7 mouse cellular contexts compared by ENCODE assay signal in the genomic region with DNA sequence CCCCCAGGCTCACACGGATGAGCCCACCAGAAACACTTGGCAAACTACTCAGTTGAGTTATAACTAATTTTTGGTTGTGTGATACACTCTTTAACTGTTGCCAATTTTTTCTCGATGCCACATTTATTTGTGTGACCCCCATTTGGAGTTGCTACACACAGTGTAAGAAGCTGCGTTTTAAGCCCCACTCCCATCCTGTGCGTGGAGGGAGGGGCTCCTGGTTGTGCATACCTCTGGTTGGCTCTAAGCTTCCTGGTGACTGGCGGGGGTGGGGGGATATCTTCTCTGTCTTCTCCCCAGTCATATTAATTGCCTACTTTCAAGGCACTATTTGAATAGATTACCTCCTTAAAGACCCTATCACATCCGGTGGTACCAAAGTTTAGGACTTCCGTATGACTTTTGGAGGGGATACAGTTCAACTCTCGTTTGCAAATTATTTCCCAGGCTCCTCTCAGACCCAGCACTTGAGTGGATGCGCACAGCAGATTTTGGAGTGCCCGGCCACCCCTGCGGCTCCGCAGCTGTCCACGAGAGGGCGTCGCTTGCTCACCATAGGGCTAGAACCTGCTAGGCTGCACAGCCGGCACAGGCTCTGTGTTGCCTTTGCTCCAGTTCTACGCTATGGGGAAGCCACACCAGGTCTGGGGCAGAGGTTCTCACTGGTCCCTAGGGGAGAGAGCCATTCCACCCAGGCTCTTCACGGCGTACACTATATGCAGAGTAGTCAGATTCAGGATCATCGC.
DNase-seq lines count a peak whose midpoint lies in the region; ATAC-seq lines count a peak whose summit lies in the region.

No protein-coding gene starts in this region.

- H3K9ac ChIP-seq in embryonic facial prominence, embryonic 12.5 days: peak overlapping the region; percentile 15; the same call in 1 of the 2 replicates
- no peak overlapping the region for H3K9ac ChIP-seq in limb, embryonic 13.5 days
- no peak overlapping the region for H3K9ac ChIP-seq in midbrain, embryonic 16.5 days (ENCODE audit: low read depth, low read length)

- no peaks in the 10 kb centered on the region for H3K9me3 ChIP-seq in embryonic facial prominence, embryonic 12.5 days
- no peaks in the 10 kb centered on the region for H3K9me3 ChIP-seq in limb, embryonic 13.5 days
- H3K9me3 ChIP-seq in midbrain, embryonic 16.5 days (replicated peaks; ENCODE audit: control insufficient read depth, low read length, poor library complexity, severe bottlenecking): no peaks in the 10 kb centered on the region

- peak; percentile 91 for DNase-seq in adrenal gland, postnatal 25 days
- DNase-seq in heart, adult 8-10 months (ENCODE audit: low spot score): peak; percentile 80
- peak; percentile 76 for DNase-seq in kidney, adult 9 months
- DNase-seq in spleen, postnatal 4 days (ENCODE audit: low spot score in 2 of 2): peak; percentile 73 to 90

- H3K27ac ChIP-seq in embryonic facial prominence, embryonic 12.5 days: no peak overlapping the region
- H3K27ac ChIP-seq in limb, embryonic 13.5 days: no peak overlapping the region
- no peak overlapping the region for H3K27ac ChIP-seq in midbrain, embryonic 16.5 days (ENCODE audit: low read length)

- 9% methylated on average over 20 of the region's 20 CpGs for WGBS in embryonic facial prominence, embryonic 12.5 days
- 12% methylated on average over 20 of the region's 20 CpGs for WGBS in limb, embryonic 13.5 days
- WGBS in midbrain, embryonic 16.5 days: 10% methylated on average over 20 of the region's 20 CpGs

- no peaks in the 10 kb centered on the region for H3K36me3 ChIP-seq in embryonic facial prominence, embryonic 12.5 days
- H3K36me3 ChIP-seq in limb, embryonic 13.5 days: no peaks in the 10 kb centered on the region
- H3K36me3 ChIP-seq in midbrain, embryonic 16.5 days (ENCODE audit: control insufficient read depth, insufficient read depth, low read length): no peaks in the 10 kb centered on the region

- H3K4me2 ChIP-seq in embryonic facial prominence, embryonic 12.5 days (replicated peaks): peak overlapping the region; percentile 30
- peak overlapping the region; percentile 25 for H3K4me2 ChIP-seq in limb, embryonic 13.5 days (replicated peaks)
- peak overlapping the region; percentile 20; the same call in 1 of the 2 replicates for H3K4me2 ChIP-seq in midbrain, embryonic 16.5 days (ENCODE audit: low read length)

- no peaks in the 10 kb centered on the region for H3K27me3 ChIP-seq in embryonic facial prominence, embryonic 12.5 days
- H3K27me3 ChIP-seq in limb, embryonic 13.5 days: no peaks in the 10 kb centered on the region
- H3K27me3 ChIP-seq in midbrain, embryonic 16.5 days (ENCODE audit: control insufficient read depth, insufficient read depth, low read depth, low read length): no peaks in the 10 kb centered on the region

- H3K4me3 ChIP-seq in embryonic facial prominence, embryonic 12.5 days: no peak overlapping the region
- H3K4me3 ChIP-seq in limb, embryonic 13.5 days: no peak overlapping the region
- H3K4me3 ChIP-seq in midbrain, embryonic 16.5 days (ENCODE audit: low read depth, low read length): no peak overlapping the region

- H3K4me1 ChIP-seq in embryonic facial prominence, embryonic 12.5 days: peaks cover 3% of the 10 kb centered on the region; the same call in 1 of the 2 replicates
- H3K4me1 ChIP-seq in limb, embryonic 13.5 days: no peaks in the 10 kb centered on the region
- no peaks in the 10 kb centered on the region; the same call in 1 of the 2 replicates for H3K4me1 ChIP-seq in midbrain, embryonic 16.5 days (ENCODE audit: control insufficient read depth, insufficient read depth, low read length)

- ATAC-seq in embryonic facial prominence, embryonic 12.5 days (ENCODE audit: insufficient number of reproducible peaks, insufficient read depth, low FRiP score, low TSS enrichment): peak; percentile 55; the same call in 1 of the 2 replicates
- ATAC-seq in limb, embryonic 13.5 days (ENCODE audit: low FRiP score, low read depth): peak; percentile 51
- peak; percentile 45 for ATAC-seq in midbrain, embryonic 16.5 days
